Mouse (Mus musculus): ENCODE results near the gene Gle1. TPM values are rescaled to one million over a fixed set of nuclear protein-coding genes. Genes with fewer than 3 reads are reported as not detected.

Gle1 gene
- polyA plus RNA-seq, 1 experiment from 2014 or later: 14.5 TPM

GRCm38 (mm10) chr2:29948896-29949295 lies 13.7 kb downstream of the Gle1 start:
- peaks cover 69% of the 10 kb centered on the region for H3K36me3 ChIP-seq (ENCODE audit: control insufficient read depth, insufficient read depth)
- 91% methylated on average over 5 of the region's 5 CpGs for WGBS
- no peak for ATAC-seq
- TF ChIP-seq CTCF (IDR thresholded peaks at IDR 0.05; ENCODE audit: low read depth): no peak
- no peaks in the 10 kb centered on the region for H3K27me3 ChIP-seq (replicated peaks; ENCODE audit: control insufficient read depth, insufficient read depth, low read length)
- no peak overlapping the region for H3K4me2 ChIP-seq (replicated peaks; ENCODE audit: low read depth)
- no peaks in the 10 kb centered on the region for H3K9me3 ChIP-seq (ENCODE audit: control insufficient read depth)
- no peak overlapping the region for H3K9ac ChIP-seq (ENCODE audit: low read depth, low read length)
- no peaks in the 10 kb centered on the region for H3K4me1 ChIP-seq (replicated peaks; ENCODE audit: control insufficient read depth, insufficient read depth, low read length)
- no peak overlapping the region for H3K27ac ChIP-seq (ENCODE audit: low read depth, low read length)
- no peak overlapping the region for H3K4me3 ChIP-seq (ENCODE audit: low read depth, low read length)

GRCm38 (mm10) chr2:29961246-29961645 lies 26.0 kb downstream of the Gle1 start:
- Histone ChIP-seq H3K4me2 (replicated peaks; ENCODE audit: low read depth) (no peak overlapping the region), H3K4me1 (replicated peaks; ENCODE audit: control insufficient read depth, insufficient read depth, low read length) (peaks cover 8% of the 10 kb centered on the region; the same call in 1 of the 2 replicates), H3K27ac (ENCODE audit: low read depth, low read length) (no peak overlapping the region), H3K4me3 (ENCODE audit: low read depth, low read length) (no peak overlapping the region), H3K27me3 (replicated peaks; ENCODE audit: control insufficient read depth, insufficient read depth, low read length) (no peaks in the 10 kb centered on the region), H3K36me3 (ENCODE audit: control insufficient read depth, insufficient read depth) (peaks cover 37% of the 10 kb centered on the region), H3K9me3 (ENCODE audit: control insufficient read depth) (no peaks in the 10 kb centered on the region), H3K9ac (ENCODE audit: low read depth, low read length) (no peak overlapping the region)
- no peak for TF ChIP-seq CTCF (IDR thresholded peaks at IDR 0.05; ENCODE audit: low read depth)
- 98% methylated on average over 7 of the region's 7 CpGs for WGBS
- ATAC-seq: no peak

GRCm38 (mm10) chr2:29964354-29965249 lies 29.4 kb downstream of the Gle1 start:
- Histone ChIP-seq H3K27me3 (replicated peaks; ENCODE audit: control insufficient read depth, insufficient read depth, low read length) (no peaks in the 10 kb centered on the region), H3K4me2 (replicated peaks; ENCODE audit: low read depth) (peak overlapping the region; percentile 81), H3K27ac (ENCODE audit: low read depth, low read length) (peak overlapping the region; percentile 90), H3K4me3 (ENCODE audit: low read depth, low read length) (peak overlapping the region; percentile 94), H3K4me1 (replicated peaks; ENCODE audit: control insufficient read depth, insufficient read depth, low read length) (peaks cover 20% of the 10 kb centered on the region), H3K9ac (ENCODE audit: low read depth, low read length) (peak overlapping the region; percentile 91), H3K9me3 (ENCODE audit: control insufficient read depth) (no peaks in the 10 kb centered on the region), H3K36me3 (ENCODE audit: control insufficient read depth, insufficient read depth) (peaks cover 6% of the 10 kb centered on the region)
- no peak for TF ChIP-seq CTCF (IDR thresholded peaks at IDR 0.05; ENCODE audit: low read depth)
- peak; percentile 31 for ATAC-seq
- 13% methylated on average over 10 of the region's 10 CpGs for WGBS

- Histone ChIP-seq H3K9ac (ENCODE audit: low read depth, low read length) (peak within 1 kb of the TSS; percentile 91), H3K27me3 (replicated peaks; ENCODE audit: control insufficient read depth, insufficient read depth, low read length) (no peaks in the 10 kb centered on the region), H3K4me3 (ENCODE audit: low read depth, low read length) (peak within 1 kb of the TSS; percentile 94), H3K27ac (ENCODE audit: low read depth, low read length) (peak within 1 kb of the TSS; percentile 90), H3K36me3 (ENCODE audit: control insufficient read depth, insufficient read depth) (peaks cover 4% of the 10 kb centered on the region; the same call in 1 of the 2 replicates), H3K4me2 (replicated peaks; ENCODE audit: low read depth) (peak within 1 kb of the TSS; percentile 81), H3K9me3 (ENCODE audit: control insufficient read depth) (no peaks in the 10 kb centered on the region), H3K4me1 (replicated peaks; ENCODE audit: control insufficient read depth, insufficient read depth, low read length) (peaks cover 20% of the 10 kb centered on the region)
- under 1% methylated on average over 74 of the region's 82 CpGs for WGBS
- peak; percentile 98 for ATAC-seq
- TF ChIP-seq CTCF (IDR thresholded peaks at IDR 0.05; ENCODE audit: low read depth): no peak
Observed at GRCm38 (mm10) chr2:29965250-29965843, 30.1 kb downstream of the Gle1 start, which contains the start of gene Sptan1. Gene Sptan1, plus strand, starts transcription at chr2:29965560.

- H3K27me3 ChIP-seq (replicated peaks; ENCODE audit: control insufficient read depth, insufficient read depth, low read length): no peaks in the 10 kb centered on the region
- 0% methylated on average over 40 of the region's 41 CpGs for WGBS
- ATAC-seq: peak; percentile 4; the same call in 1 of the 2 replicates
Observed at GRCm38 (mm10) chr2:29965906-29966305, 30.7 kb downstream of the Gle1 start.

GRCm38 (mm10) chr2:29966826-29967225 lies 31.6 kb downstream of the Gle1 start:
- Histone ChIP-seq H3K4me3 (ENCODE audit: low read depth, low read length) (peak overlapping the region; percentile 94), H3K9me3 (ENCODE audit: control insufficient read depth) (no peaks in the 10 kb centered on the region), H3K27ac (ENCODE audit: low read depth, low read length) (no peak overlapping the region), H3K4me2 (replicated peaks; ENCODE audit: low read depth) (peak overlapping the region; percentile 81), H3K36me3 (ENCODE audit: control insufficient read depth, insufficient read depth) (peaks cover 6% of the 10 kb centered on the region), H3K27me3 (replicated peaks; ENCODE audit: control insufficient read depth, insufficient read depth, low read length) (no peaks in the 10 kb centered on the region), H3K4me1 (replicated peaks; ENCODE audit: control insufficient read depth, insufficient read depth, low read length) (peaks cover 20% of the 10 kb centered on the region), H3K9ac (ENCODE audit: low read depth, low read length) (0 out of 2 replicates have a peak overlapping the region, but pooled peaks have one; percentile 8)
- no peak for ATAC-seq
- 55% methylated on average over 2 of the region's 2 CpGs for WGBS
- no peak for TF ChIP-seq CTCF (IDR thresholded peaks at IDR 0.05; ENCODE audit: low read depth)

More at GRCm38 (mm10) chr2:29965906-29966305, 30.7 kb downstream of the Gle1 start:
- TF ChIP-seq CTCF (IDR thresholded peaks at IDR 0.05; ENCODE audit: low read depth): peak; percentile 26
- Histone ChIP-seq H3K4me2 (replicated peaks; ENCODE audit: low read depth) (peak overlapping the region; percentile 81), H3K4me1 (replicated peaks; ENCODE audit: control insufficient read depth, insufficient read depth, low read length) (peaks cover 20% of the 10 kb centered on the region), H3K9me3 (ENCODE audit: control insufficient read depth) (no peaks in the 10 kb centered on the region), H3K36me3 (ENCODE audit: control insufficient read depth, insufficient read depth) (peaks cover 6% of the 10 kb centered on the region), H3K27ac (ENCODE audit: low read depth, low read length) (peak overlapping the region; percentile 90), H3K4me3 (ENCODE audit: low read depth, low read length) (peak overlapping the region; percentile 94), H3K9ac (ENCODE audit: low read depth, low read length) (peak overlapping the region; percentile 91)
